Mouse (Mus musculus): ENCODE results near the gene Tmem101. TPM values are rescaled to one million over a fixed set of nuclear protein-coding genes. Genes with fewer than 3 reads are reported as not detected.

Tmem101 gene
- polyA plus RNA-seq, 1 experiment from 2014 or later = 24.8 TPM

GRCm38 (mm10) chr11:102116241-102116640 lies 40.0 kb downstream of the Tmem101 start:
- Histone ChIP-seq H3K27me3 (ENCODE audit: control insufficient read depth, insufficient read depth, low read length) (no peaks in the 10 kb centered on the region), H3K27ac (ENCODE audit: low read length) (no peak overlapping the region), H3K4me3 (ENCODE audit: low read depth, low read length) (no peak overlapping the region), H3K36me3 (ENCODE audit: control insufficient read depth, insufficient read depth, low read length) (no peaks in the 10 kb centered on the region), H3K4me1 (ENCODE audit: control insufficient read depth, insufficient read depth, low read length) (no peaks in the 10 kb centered on the region), H3K4me2 (replicated peaks; ENCODE audit: low read depth, low read length) (no peak overlapping the region), H3K9me3 (ENCODE audit: control insufficient read depth, low read depth, low read length) (no peaks in the 10 kb centered on the region), H3K9ac (replicated peaks; ENCODE audit: low read depth, low read length) (no peak overlapping the region)
- no peak for ATAC-seq (ENCODE audit: insufficient number of reproducible peaks, insufficient read depth, low FRiP score, low read depth)
- WGBS = 43% methylated on average over 8 of the region's 8 CpGs

DNA sequence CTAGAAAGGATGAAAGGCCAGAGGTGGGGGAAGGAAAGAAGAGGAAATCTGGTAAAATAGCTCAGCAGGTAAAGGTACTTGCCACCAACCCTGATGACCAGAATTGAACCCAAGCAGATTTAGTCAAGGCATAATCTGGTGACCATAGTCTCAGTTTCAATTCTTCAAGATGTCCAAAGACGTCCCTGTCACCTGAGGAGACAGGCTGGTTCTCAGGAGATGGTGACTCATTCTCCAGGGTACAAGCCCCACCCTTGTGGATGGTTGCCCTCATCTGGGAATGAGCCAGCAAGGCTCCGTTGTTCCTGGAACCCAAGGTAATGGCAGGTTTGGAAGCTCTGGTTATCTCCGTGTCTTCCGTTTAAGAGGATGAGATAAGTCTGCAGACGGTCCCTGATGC lies 44.6 kb downstream of the Tmem101 start:
- Histone ChIP-seq H3K36me3 (ENCODE audit: control insufficient read depth, insufficient read depth, low read length) (no peaks in the 10 kb centered on the region), H3K27ac (ENCODE audit: low read length) (no peak overlapping the region), H3K9me3 (ENCODE audit: control insufficient read depth, low read depth, low read length) (no peaks in the 10 kb centered on the region), H3K4me1 (ENCODE audit: control insufficient read depth, insufficient read depth, low read length) (no peaks in the 10 kb centered on the region), H3K27me3 (ENCODE audit: control insufficient read depth, insufficient read depth, low read length) (peaks cover 16% of the 10 kb centered on the region), H3K4me3 (ENCODE audit: low read depth, low read length) (no peak overlapping the region), H3K4me2 (replicated peaks; ENCODE audit: low read depth, low read length) (no peak overlapping the region), H3K9ac (replicated peaks; ENCODE audit: low read depth, low read length) (no peak overlapping the region)
- ATAC-seq (ENCODE audit: insufficient number of reproducible peaks, insufficient read depth, low FRiP score, low read depth) = no peak
- WGBS = 69% methylated on average over 5 of the region's 5 CpGs

GRCm38 (mm10) chr11:102107732-102108131 lies 48.5 kb downstream of the Tmem101 start, which contains the start of gene Pyy:
Gene Pyy (minus strand): TSS chr11:102107832.
- Histone ChIP-seq H3K9me3 (ENCODE audit: control insufficient read depth, low read depth, low read length) (no peaks in the 10 kb centered on the region), H3K9ac (replicated peaks; ENCODE audit: low read depth, low read length) (no peak within 1 kb of the TSS), H3K27ac (ENCODE audit: low read length) (no peak within 1 kb of the TSS), H3K4me1 (ENCODE audit: control insufficient read depth, insufficient read depth, low read length) (no peaks in the 10 kb centered on the region), H3K27me3 (ENCODE audit: control insufficient read depth, insufficient read depth, low read length) (peaks cover 24% of the 10 kb centered on the region), H3K36me3 (ENCODE audit: control insufficient read depth, insufficient read depth, low read length) (no peaks in the 10 kb centered on the region), H3K4me3 (ENCODE audit: low read depth, low read length) (no peak within 1 kb of the TSS), H3K4me2 (replicated peaks; ENCODE audit: low read depth, low read length) (no peak within 1 kb of the TSS; the same call in 1 of the 2 replicates)
- 8% methylated on average over 8 of the region's 9 CpGs for WGBS
- no peak for ATAC-seq (ENCODE audit: insufficient number of reproducible peaks, insufficient read depth, low FRiP score, low read depth)

DNA sequence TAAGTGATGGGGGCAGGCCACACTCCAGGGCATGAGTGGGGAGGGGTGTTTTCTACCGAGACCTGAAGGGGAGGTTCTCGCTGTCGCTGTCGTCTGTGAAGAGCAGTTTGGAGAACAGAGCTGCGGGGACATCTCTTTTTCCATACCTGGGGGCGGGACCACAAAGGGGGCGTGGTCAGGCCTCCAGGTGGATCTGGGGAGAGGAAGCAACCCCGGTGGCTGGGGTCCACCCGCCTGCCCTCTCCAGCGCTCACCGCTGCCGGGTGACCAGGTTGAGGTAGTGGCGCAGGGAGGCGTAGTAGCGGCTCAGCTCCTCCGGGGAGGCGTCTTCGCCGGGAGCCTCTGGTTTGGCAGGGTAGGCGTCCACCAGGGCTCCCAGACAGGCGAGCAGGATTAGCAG lies 49.3 kb downstream of the Tmem101 start:
- ATAC-seq (ENCODE audit: insufficient number of reproducible peaks, insufficient read depth, low FRiP score, low read depth) = no peak
- Histone ChIP-seq H3K27me3 (ENCODE audit: control insufficient read depth, insufficient read depth, low read length) (peaks cover 24% of the 10 kb centered on the region), H3K4me2 (replicated peaks; ENCODE audit: low read depth, low read length) (no peak overlapping the region; the same call in 1 of the 2 replicates), H3K9ac (replicated peaks; ENCODE audit: low read depth, low read length) (no peak overlapping the region), H3K27ac (ENCODE audit: low read length) (no peak overlapping the region), H3K4me1 (ENCODE audit: control insufficient read depth, insufficient read depth, low read length) (0 out of 2 replicates have a peak, but pooled peaks cover 3% of the 10 kb centered on the region), H3K36me3 (ENCODE audit: control insufficient read depth, insufficient read depth, low read length) (no peaks in the 10 kb centered on the region), H3K4me3 (ENCODE audit: low read depth, low read length) (no peak overlapping the region), H3K9me3 (ENCODE audit: control insufficient read depth, low read depth, low read length) (no peaks in the 10 kb centered on the region)
- WGBS = 1% methylated on average over 21 of the region's 21 CpGs

Other genes with a start within 250 kb of the Tmem101 start
- gene Sost, start 189.4 kb downstream of the Tmem101 start, polyA plus RNA-seq (2014; fragmentation: Nextera tagmentation; extraction: Ambion mirVana) = not detected in 2 replicates
- gene Cfap97d1, start 172.1 kb downstream of the Tmem101 start, polyA plus RNA-seq (2014; fragmentation: Nextera tagmentation; extraction: Ambion mirVana) = not detected in 2 replicates
- gene Dusp3, start 169.4 kb downstream of the Tmem101 start, polyA plus RNA-seq (2014; fragmentation: Nextera tagmentation; extraction: Ambion mirVana) = 25.3 and 27.3 TPM in 2 replicates
- 7.1 and 9.4 TPM in 2 replicates for gene Mpp3, start 127.9 kb downstream of the Tmem101 start, polyA plus RNA-seq (2014; fragmentation: Nextera tagmentation; extraction: Ambion mirVana)
- gene Cd300lg, start 114.9 kb downstream of the Tmem101 start, polyA plus RNA-seq (2014; fragmentation: Nextera tagmentation; extraction: Ambion mirVana) = 1.1 and 1.2 TPM in 2 replicates
- gene Mpp2, start 67.9 kb downstream of the Tmem101 start, polyA plus RNA-seq (2014; fragmentation: Nextera tagmentation; extraction: Ambion mirVana) = 8.4 and 8.5 TPM in 2 replicates
- not detected in 2 replicates for gene Ppy, start 55.1 kb downstream of the Tmem101 start, polyA plus RNA-seq (2014; fragmentation: Nextera tagmentation; extraction: Ambion mirVana)
- gene Pyy, start 48.6 kb downstream of the Tmem101 start, polyA plus RNA-seq (2014; fragmentation: Nextera tagmentation; extraction: Ambion mirVana) = 5.2 and 11.2 TPM in 2 replicates
- not detected in 2 replicates for gene Nags, start 10.9 kb downstream of the Tmem101 start, polyA plus RNA-seq (2014; fragmentation: Nextera tagmentation; extraction: Ambion mirVana)
- gene Lsm12, start 28.9 kb upstream of the Tmem101 start, polyA plus RNA-seq (2014; fragmentation: Nextera tagmentation; extraction: Ambion mirVana) = 88.2 and 88.5 TPM in 2 replicates
- 34.4 and 36.6 TPM in 2 replicates for gene G6pc3, start 33.2 kb upstream of the Tmem101 start, polyA plus RNA-seq (2014; fragmentation: Nextera tagmentation; extraction: Ambion mirVana)
- 41.5 and 46.4 TPM in 2 replicates for gene Hdac5, start 73.8 kb upstream of the Tmem101 start, polyA plus RNA-seq (2014; fragmentation: Nextera tagmentation; extraction: Ambion mirVana)
- gene BC030867, start 92.5 kb upstream of the Tmem101 start, polyA plus RNA-seq (2014; fragmentation: Nextera tagmentation; extraction: Ambion mirVana) = 11.4 and 11.8 TPM in 2 replicates
- not detected in 2 replicates for gene Asb16, start 112.3 kb upstream of the Tmem101 start, polyA plus RNA-seq (2014; fragmentation: Nextera tagmentation; extraction: Ambion mirVana)
- gene Tmub2, start 128.5 kb upstream of the Tmem101 start, polyA plus RNA-seq (2014; fragmentation: Nextera tagmentation; extraction: Ambion mirVana) = 53.0 and 55.0 TPM in 2 replicates
- 18.7 and 19.0 TPM in 2 replicates for gene Atxn7l3, start 140.2 kb upstream of the Tmem101 start, polyA plus RNA-seq (2014; fragmentation: Nextera tagmentation; extraction: Ambion mirVana)
- gene Ubtf, start 163.3 kb upstream of the Tmem101 start, polyA plus RNA-seq (2014; fragmentation: Nextera tagmentation; extraction: Ambion mirVana) = 77.3 and 87.2 TPM in 2 replicates
- 4.2 and 4.6 TPM in 2 replicates for gene Slc4a1, start 209.8 kb upstream of the Tmem101 start, polyA plus RNA-seq (2014; fragmentation: Nextera tagmentation; extraction: Ambion mirVana)
- 7.9 and 9.7 TPM in 2 replicates for gene Rundc3a, start 237.0 kb upstream of the Tmem101 start, polyA plus RNA-seq (2014; fragmentation: Nextera tagmentation; extraction: Ambion mirVana)

All from stomach, embryonic 14.5 days (tissue).